Comparison of ENCODE assay signal across 31 mouse cellular contexts in the genomic region with DNA sequence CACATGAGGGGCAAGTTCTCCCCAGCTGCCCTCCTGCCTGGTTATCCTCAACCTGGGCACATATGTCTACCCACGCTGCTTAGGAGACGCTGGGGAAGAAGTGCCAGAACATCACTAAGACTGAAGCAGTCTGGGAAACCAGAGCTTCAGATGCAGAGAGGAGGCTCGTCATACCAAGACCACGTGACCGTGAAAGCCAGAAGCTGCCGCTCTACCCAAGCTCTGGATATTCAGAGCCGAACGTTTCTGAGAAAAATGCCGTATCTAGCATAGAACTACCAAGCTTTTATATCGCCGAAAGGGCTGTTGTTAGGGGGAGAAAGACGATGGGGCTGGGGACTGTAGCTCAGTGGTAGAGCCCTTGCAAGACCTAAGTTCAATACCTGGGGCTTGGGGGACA. TPM values are rescaled to one million over a fixed set of nuclear protein-coding genes. Genes with fewer than 3 reads are reported as not detected.
"Had no signal": no experiment of that assay in that cellular context is flagged by ENCODE, and none has a peak within 500 bp of the region (broad histone marks: within the 10 kb centered on the region; RNA-seq: fewer than 3 reads in every experiment).

No protein-coding gene starts in this region.

- H3K27me3 ChIP-seq: intestine, embryonic 15.5 days had no signal

- H3K4me2 ChIP-seq: heart, embryonic 11.5 days; heart, embryonic 13.5 days; heart, embryonic 15.5 days; hindbrain, embryonic 12.5 days; hindbrain, embryonic 14.5 days; intestine, embryonic 15.5 days; kidney, embryonic 15.5 days; limb, embryonic 13.5 days; limb, embryonic 15.5 days; liver, embryonic 12.5 days had no signal

- H3K9ac ChIP-seq: heart, embryonic 13.5 days; heart, embryonic 15.5 days; hindbrain, embryonic 12.5 days; hindbrain, embryonic 14.5 days; intestine, embryonic 15.5 days; kidney, embryonic 15.5 days; limb, embryonic 13.5 days; limb, embryonic 15.5 days; liver, embryonic 12.5 days; liver, embryonic 14.5 days had no signal

- DNase-seq: gastrocnemius, postnatal 10 days; gastrocnemius, postnatal 25 days; heart, adult 2 months; heart, postnatal 14 days; heart, postnatal 4 days; kidney, adult 11 months; kidney, adult 2 months; kidney, adult 9 months; kidney, postnatal 14 days; kidney, postnatal 36 days; layer of hippocampus, adult 9-11 months; layer of hippocampus, postnatal 36 days; left cerebral cortex, postnatal 4 days had no signal

- ATAC-seq: hindbrain, embryonic 16.5 days; inflammation-experienced regulatory T-cells, adult 6 months; intestine, embryonic 15.5 days; liver, embryonic 12.5 days had no signal

- H3K27ac ChIP-seq: heart, adult 2 months; heart, embryonic 13.5 days; heart, embryonic 15.5 days; hindbrain, embryonic 10.5 days; hindbrain, embryonic 12.5 days; hindbrain, embryonic 14.5 days; intestine, embryonic 15.5 days; kidney, embryonic 15.5 days; kidney, postnatal 0 days; limb, embryonic 13.5 days; limb, embryonic 15.5 days; liver, embryonic 12.5 days; liver, embryonic 14.5 days had no signal

- H3K4me3 ChIP-seq: heart, adult 2 months; heart, embryonic 13.5 days; heart, embryonic 15.5 days; hindbrain, embryonic 10.5 days; hindbrain, embryonic 12.5 days; intestine, embryonic 15.5 days; kidney, embryonic 15.5 days; limb, embryonic 13.5 days; limb, embryonic 15.5 days; liver, embryonic 12.5 days had no signal

- H3K9me3 ChIP-seq: heart, embryonic 13.5 days; heart, embryonic 15.5 days; hindbrain, embryonic 10.5 days; hindbrain, embryonic 12.5 days; intestine, embryonic 15.5 days; kidney, embryonic 15.5 days; limb, embryonic 13.5 days; limb, embryonic 15.5 days; liver, embryonic 12.5 days had no signal

RNA-seq across cellular contexts. Expression of a gene that starts 2.5 kb away (rescaled TPM):
- total RNA-seq: heart, postnatal 14 days; layer of hippocampus, postnatal 36 days; left cerebral cortex, postnatal 4 days had no signal
- polyA plus RNA-seq: heart, adult 2 months; heart, embryonic 11.5 days; heart, embryonic 13.5 days; heart, embryonic 15.5 days; hindbrain, embryonic 10.5 days; hindbrain, embryonic 12.5 days; inflammation-experienced regulatory T-cells, adult 6 months; kidney, embryonic 15.5 days; large intestine, adult 2 months had no signal

RNA-seq across cellular contexts. Expression of a gene that starts 7.1 kb away (rescaled TPM):
- polyA plus RNA-seq: inflammation-experienced regulatory T-cells, adult 6 months had no signal

RNA-seq across cellular contexts. Expression of a gene that starts 13.7 kb away (rescaled TPM):
- polyA plus RNA-seq: heart, embryonic 11.5 days; heart, embryonic 13.5 days; heart, embryonic 15.5 days; heart, postnatal 0 days; hindbrain, embryonic 10.5 days; hindbrain, embryonic 12.5 days; hindbrain, embryonic 14.5 days; hindbrain, embryonic 16.5 days; inflammation-experienced regulatory T-cells, adult 6 months; intestine, embryonic 15.5 days; limb, embryonic 11.5 days; limb, embryonic 15.5 days had no signal
